Mouse (Mus musculus) forebrain, embryonic 13.5 days (tissue): ENCODE results near the gene Chst5. TPM values are rescaled to one million over a fixed set of nuclear protein-coding genes. Genes with fewer than 3 reads are reported as not detected.
"Not testable (repeated sequence)": the region's sequence is repeated elsewhere in the genome, so short reads cannot be mapped to it uniquely, and the experiment has no call there.

ENCODE experiments used
- ATAC-seq: fragments of 200-750 bp; cut with Nextera tagmentation; 2 replicates; pipeline ENCODE4 v1.8.0; 2017
- H3K27ac ChIP-seq: fragments of 300-500 bp; sonication (generic); 2 replicates; pipeline ENCODE4 v1.5.1; 2015; ENCODE audit warnings: inconsistent platforms, mild to moderate bottlenecking, moderate library complexity
- H3K27me3 ChIP-seq: fragments of 300-500 bp; sonication (generic); 2 replicates; pipeline ENCODE4 v1.6.1; 2015; ENCODE audit warnings: mild to moderate bottlenecking, inconsistent platforms
- H3K36me3 ChIP-seq: fragments of 300-500 bp; sonication (generic); 2 replicates; pipeline ENCODE4 v1.6.1; 2015; ENCODE audit warnings: mild to moderate bottlenecking, inconsistent platforms; ENCODE audit not compliant: poor library complexity, severe bottlenecking
- H3K4me1 ChIP-seq: fragments of 300-500 bp; sonication (generic); 2 replicates; pipeline ENCODE4 v1.6.1; 2015; ENCODE audit warnings: inconsistent platforms
- H3K4me2 ChIP-seq: fragments of 300-500 bp; sonication (generic); 2 replicates; pipeline ENCODE4 v1.6.1; 2015; ENCODE audit warnings: inconsistent platforms, mild to moderate bottlenecking, moderate library complexity
- H3K4me3 ChIP-seq: fragments of 300-500 bp; sonication (generic); 2 replicates; pipeline ENCODE4 v1.5.1; 2015; ENCODE audit warnings: mild to moderate bottlenecking, inconsistent platforms
- H3K9ac ChIP-seq: fragments of 300-500 bp; sonication (generic); 2 replicates; pipeline ENCODE4 v1.6.1; 2015; ENCODE audit warnings: mild to moderate bottlenecking, inconsistent platforms
- H3K9me3 ChIP-seq: fragments of 300-500 bp; sonication (generic); replicated peaks from 2 replicates; pipeline ENCODE4 v1.6.1; 2016; ENCODE audit warnings: inconsistent platforms
- WGBS: fragments of 180-500 bp; shearing (Covaris S2); methylation state at CpG from one replicate; pipeline ENCODE4 v1.1.7; 2015; 5-methylcytosine and 5-hydroxymethylcytosine counted together
- polyA plus RNA-seq: library from polyadenylated mRNA; unstranded; fragments of >200 nt; fragmentation: Nextera tagmentation; extraction: Ambion mirVana; gene quantifications from 2 replicates; pipeline ENCODE4 v1.2.1, GENCODE M21; 2015

The Chst5 gene
- polyA plus RNA-seq, 1 experiment from 2014 or later: 2.0 TPM

DNA sequence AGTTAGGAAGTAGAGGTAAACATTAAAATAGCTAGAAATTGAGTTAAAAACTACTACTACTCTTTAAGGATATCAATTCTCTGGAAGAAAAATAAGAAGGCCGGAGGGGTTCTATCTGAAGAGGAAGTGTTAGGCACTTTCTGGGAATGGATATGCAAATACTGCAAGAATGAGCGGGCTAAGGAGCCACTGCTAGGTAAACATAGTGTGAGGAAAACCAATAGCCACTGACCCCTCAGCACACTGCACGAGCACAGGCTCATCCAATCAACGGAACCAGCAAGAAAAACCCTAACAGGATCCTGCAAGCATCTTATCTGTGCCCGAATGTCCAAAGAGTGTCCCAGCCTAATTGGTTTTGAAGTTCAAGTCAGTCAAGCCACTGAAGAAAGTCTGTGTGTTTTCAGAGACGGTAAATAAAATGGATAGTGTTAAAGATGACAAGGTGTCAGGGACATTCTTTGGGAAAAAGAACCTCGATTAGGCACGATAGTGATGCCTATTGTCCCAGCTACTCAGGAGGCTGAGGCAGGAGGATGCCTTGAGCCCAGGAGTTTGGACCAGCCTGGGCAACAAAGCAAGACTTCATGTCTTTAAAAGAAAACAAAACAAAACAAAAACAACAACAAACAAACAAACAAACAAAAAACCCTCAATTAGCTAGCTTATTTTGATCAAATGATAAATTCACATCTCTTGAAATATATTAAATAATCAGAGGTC is 45.0 kb downstream of the Chst5 start:
- ATAC-seq: no peak
- WGBS: 95% methylated on average over 8 of the region's 8 CpGs
- Histone ChIP-seq H3K27ac (no peak overlapping the region), H3K9ac (no peak overlapping the region), H3K27me3 (no peaks in the 10 kb centered on the region), H3K4me1 (no peaks in the 10 kb centered on the region), H3K36me3 (peaks cover 10% of the 10 kb centered on the region; the same call in 1 of the 2 replicates), H3K4me2 (no peak overlapping the region), H3K4me3 (no peak overlapping the region), H3K9me3 (no peaks in the 10 kb centered on the region)

DNA sequence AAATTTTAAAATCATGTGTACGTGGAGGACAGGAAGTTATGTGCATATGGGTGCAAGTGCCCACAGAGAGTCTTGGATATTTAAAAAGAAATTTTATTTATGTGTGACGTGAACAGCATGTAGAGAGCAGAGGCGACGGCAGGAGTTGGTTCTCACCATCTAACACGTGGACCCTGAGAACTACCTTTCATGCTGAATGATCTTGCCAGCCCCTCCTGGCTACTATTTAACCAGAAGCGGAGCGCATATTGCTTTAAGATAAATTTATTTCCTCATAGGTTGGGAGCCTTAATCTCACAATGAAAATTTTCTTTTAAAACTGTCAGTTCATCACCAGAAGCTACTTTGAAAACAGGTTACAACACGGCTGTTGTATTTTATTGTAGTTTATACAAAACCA is 45.6 kb downstream of the Chst5 start:
- H3K9me3 ChIP-seq: no peaks in the 10 kb centered on the region
- H3K4me3 ChIP-seq: no peak overlapping the region
- H3K4me2 ChIP-seq: no peak overlapping the region
- H3K36me3 ChIP-seq: peaks cover 10% of the 10 kb centered on the region; the same call in 1 of the 2 replicates
- no peaks in the 10 kb centered on the region for H3K4me1 ChIP-seq
- no peak overlapping the region for H3K9ac ChIP-seq
- no peak for ATAC-seq
- 96% methylated on average over 8 of the region's 8 CpGs for WGBS
- no peak overlapping the region for H3K27ac ChIP-seq
- H3K27me3 ChIP-seq: no peaks in the 10 kb centered on the region

DNA sequence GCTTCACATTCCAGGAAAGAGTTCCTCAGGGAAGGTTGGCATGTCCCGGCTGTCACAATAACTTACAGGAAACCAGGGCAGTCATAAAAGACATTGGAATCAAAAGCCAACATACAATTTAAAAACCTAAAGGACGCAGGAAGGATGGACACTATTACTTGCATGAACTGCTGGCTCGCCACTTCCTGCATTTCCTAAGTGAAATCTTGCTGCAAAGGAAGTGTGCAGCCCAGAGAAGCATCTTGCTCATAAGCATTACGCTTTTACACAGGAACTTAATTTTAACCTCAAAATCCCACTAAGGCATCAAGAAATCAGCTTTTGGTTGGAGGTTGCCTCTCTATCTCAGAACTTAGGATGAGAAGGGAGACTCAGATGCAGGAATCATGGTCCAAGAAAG is 47.0 kb downstream of the Chst5 start:
- H3K9ac ChIP-seq: no peak overlapping the region

DNA sequence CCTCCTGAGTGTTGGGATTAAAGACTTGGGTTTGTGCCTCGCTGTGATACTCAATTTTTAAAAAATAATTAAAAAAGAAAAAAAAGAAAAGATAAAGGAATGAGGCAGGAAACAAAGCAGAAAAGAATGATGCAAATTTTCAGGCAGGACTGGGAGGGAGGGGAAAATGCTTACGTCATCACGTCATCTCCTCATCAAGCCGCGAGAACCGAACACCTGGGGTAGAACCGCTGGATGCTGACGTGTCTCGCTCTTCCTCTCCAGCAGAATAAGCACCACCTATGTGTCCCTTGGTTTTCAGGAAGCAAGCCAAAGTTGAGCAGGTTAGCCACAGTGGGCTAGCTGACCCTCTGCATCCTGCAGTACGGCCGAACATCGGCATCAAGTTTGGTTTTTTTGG is 54.3 kb downstream of the Chst5 start:
- Histone ChIP-seq H3K4me3 (no peak overlapping the region), H3K4me1 (peaks cover 14% of the 10 kb centered on the region), H3K9ac (no peak overlapping the region), H3K4me2 (no peak overlapping the region), H3K27me3 (no peaks in the 10 kb centered on the region), H3K27ac (no peak overlapping the region), H3K9me3 (no peaks in the 10 kb centered on the region), H3K36me3 (no peaks in the 10 kb centered on the region)
- 90% methylated on average over 12 of the region's 12 CpGs for WGBS
- ATAC-seq: no peak

More for the DNA sequence above, 47.0 kb downstream of the Chst5 start:
- Histone ChIP-seq H3K27me3 (no peaks in the 10 kb centered on the region), H3K36me3 (peaks cover 10% of the 10 kb centered on the region; the same call in 1 of the 2 replicates), H3K27ac (no peak overlapping the region), H3K4me2 (no peak overlapping the region), H3K4me3 (no peak overlapping the region), H3K9me3 (no peaks in the 10 kb centered on the region), H3K4me1 (no peaks in the 10 kb centered on the region)
- 89% methylated on average over 4 of the region's 4 CpGs for WGBS
- ATAC-seq: no peak

DNA sequence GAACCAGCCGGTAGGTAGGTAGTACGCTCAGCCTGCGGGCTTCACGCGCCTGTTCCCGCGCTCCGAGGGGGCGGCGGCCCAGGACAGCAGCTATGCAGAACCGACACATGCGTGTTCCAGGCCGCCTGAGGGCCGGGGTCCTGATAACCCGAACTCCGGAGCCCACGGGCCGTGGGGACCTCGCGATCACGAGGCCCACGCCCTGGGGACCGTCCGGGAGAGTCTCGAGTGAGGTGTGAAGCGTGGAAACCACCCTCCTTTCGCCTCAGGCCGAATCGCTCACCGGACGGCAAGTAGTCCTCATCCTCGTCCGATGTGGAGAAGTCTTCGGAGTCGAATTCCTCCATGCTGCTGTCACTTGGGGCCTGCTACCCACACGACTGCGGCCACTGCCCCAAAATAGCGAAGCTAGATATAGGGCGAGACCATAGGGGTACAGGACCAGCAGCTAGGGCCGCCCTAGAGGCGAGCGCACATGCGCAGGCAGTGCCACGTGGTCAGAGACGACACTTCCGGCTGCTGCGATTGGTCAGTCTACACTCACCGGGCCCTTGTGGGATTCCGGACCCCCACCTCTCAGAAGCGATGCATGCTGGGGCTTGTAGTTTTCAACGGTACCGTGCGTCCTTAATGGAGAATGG is 56.3 kb downstream of the Chst5 start, which contains the start of gene Cfdp1:
Gene Cfdp1 (minus strand): TSS at position 431 of the 641 bp plus-strand sequence.
- peak; percentile 100 for ATAC-seq
- H3K4me2 ChIP-seq: peak within 1 kb of the TSS; percentile 92
- peaks cover 14% of the 10 kb centered on the region for H3K4me1 ChIP-seq
- H3K9ac ChIP-seq: peak within 1 kb of the TSS; percentile 93
- no peaks in the 10 kb centered on the region for H3K36me3 ChIP-seq
- WGBS: under 1% methylated on average over 53 of the region's 53 CpGs
- no peaks in the 10 kb centered on the region for H3K9me3 ChIP-seq
- H3K27ac ChIP-seq: no peak within 1 kb of the TSS
- H3K4me3 ChIP-seq: peak within 1 kb of the TSS; percentile 97
- H3K27me3 ChIP-seq: no peaks in the 10 kb centered on the region

DNA sequence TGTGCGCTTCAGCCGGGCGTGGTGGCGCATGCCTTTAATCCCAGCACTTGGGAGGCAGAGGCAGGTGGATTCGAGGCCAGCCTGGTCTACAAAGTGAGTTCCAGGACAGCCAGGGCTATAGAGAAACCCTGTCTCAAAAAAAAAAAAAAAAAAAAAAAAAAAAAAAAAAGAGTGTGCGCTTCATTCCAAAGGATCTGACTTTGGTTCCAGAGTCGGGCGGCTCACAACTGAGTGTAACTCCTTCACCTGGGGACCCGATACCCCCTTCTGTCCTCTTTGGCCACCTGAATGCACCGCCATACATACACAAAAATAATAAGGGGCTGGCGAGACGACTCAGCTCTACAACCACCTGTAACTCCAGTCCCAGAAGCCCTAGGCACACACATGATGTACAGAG is 57.0 kb downstream of the Chst5 start:
- not testable (repeated sequence) for ATAC-seq, H3K27ac ChIP-seq, H3K27me3 ChIP-seq, H3K9me3 ChIP-seq, H3K36me3 ChIP-seq
- Histone ChIP-seq H3K9ac (peak overlapping the region; percentile 93), H3K4me2 (peak overlapping the region; percentile 92), H3K4me1 (peaks cover 14% of the 10 kb centered on the region), H3K4me3 (peak overlapping the region; percentile 97)
- WGBS: 65% methylated on average over 12 of the region's 12 CpGs

DNA sequence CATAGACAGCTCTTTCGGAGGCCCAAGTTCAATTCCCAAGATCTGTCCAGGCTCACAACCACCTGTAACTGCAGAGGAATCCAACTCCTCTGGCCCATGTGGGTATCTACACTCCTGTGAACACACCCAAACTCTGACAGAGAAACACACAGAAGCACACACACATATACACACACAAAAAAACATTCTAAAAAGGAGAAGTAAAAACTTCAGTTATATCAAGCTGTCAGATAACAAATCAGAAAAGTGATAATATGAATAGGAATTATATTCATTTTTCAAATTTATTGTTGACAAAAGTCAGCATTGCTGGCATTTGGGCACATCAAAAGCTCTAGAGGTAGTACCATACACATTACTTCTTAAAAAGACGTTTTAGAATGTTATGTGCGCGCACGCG is 63.5 kb downstream of the Chst5 start:
- 0 out of 2 replicates have a peak, but pooled peaks cover 3% of the 10 kb centered on the region for H3K4me1 ChIP-seq
- H3K27me3 ChIP-seq: no peaks in the 10 kb centered on the region
- 94% methylated on average over 6 of the region's 6 CpGs for WGBS
- H3K27ac ChIP-seq: no peak overlapping the region
- no peak overlapping the region for H3K4me2 ChIP-seq
- H3K9ac ChIP-seq: no peak overlapping the region
- H3K36me3 ChIP-seq: peaks cover 31% of the 10 kb centered on the region
- ATAC-seq: no peak
- no peak overlapping the region for H3K4me3 ChIP-seq
- no peaks in the 10 kb centered on the region for H3K9me3 ChIP-seq

Other genes starting within 250 kb of the Chst5 start
- 1.7 TPM in 1 of 2 replicates, not detected in the other for gene Ctrb1, start 219.4 kb downstream of the Chst5 start, polyA plus RNA-seq
- gene Bcar1, start 166.6 kb downstream of the Chst5 start, polyA plus RNA-seq: 49.9 and 50.0 TPM in 2 replicates
- 184 and 193 TPM in 2 replicates for gene Cfdp1, start 56.2 kb downstream of the Chst5 start, polyA plus RNA-seq
- 6.7 and 6.8 TPM in 2 replicates for gene Tmem170, start 33.7 kb downstream of the Chst5 start, polyA plus RNA-seq
- 14.6 and 14.8 TPM in 2 replicates for gene Tmem231, start 23.4 kb upstream of the Chst5 start, polyA plus RNA-seq
- 456 and 479 TPM in 2 replicates for gene Gabarapl2, start 30.3 kb upstream of the Chst5 start, polyA plus RNA-seq
- 10.5 and 12.6 TPM in 2 replicates for gene Adat1, start 81.9 kb upstream of the Chst5 start, polyA plus RNA-seq
- 192 and 198 TPM in 2 replicates for gene Kars, start 100.9 kb upstream of the Chst5 start, polyA plus RNA-seq
- gene Terf2ip, start 101.0 kb upstream of the Chst5 start, polyA plus RNA-seq: 39.2 and 44.2 TPM in 2 replicates
- 0.65 and 0.68 TPM in 2 replicates for gene Gm6793, start 104.6 kb upstream of the Chst5 start, polyA plus RNA-seq